ENCODE assay signal across 8 mouse cellular contexts in the genomic region with DNA sequence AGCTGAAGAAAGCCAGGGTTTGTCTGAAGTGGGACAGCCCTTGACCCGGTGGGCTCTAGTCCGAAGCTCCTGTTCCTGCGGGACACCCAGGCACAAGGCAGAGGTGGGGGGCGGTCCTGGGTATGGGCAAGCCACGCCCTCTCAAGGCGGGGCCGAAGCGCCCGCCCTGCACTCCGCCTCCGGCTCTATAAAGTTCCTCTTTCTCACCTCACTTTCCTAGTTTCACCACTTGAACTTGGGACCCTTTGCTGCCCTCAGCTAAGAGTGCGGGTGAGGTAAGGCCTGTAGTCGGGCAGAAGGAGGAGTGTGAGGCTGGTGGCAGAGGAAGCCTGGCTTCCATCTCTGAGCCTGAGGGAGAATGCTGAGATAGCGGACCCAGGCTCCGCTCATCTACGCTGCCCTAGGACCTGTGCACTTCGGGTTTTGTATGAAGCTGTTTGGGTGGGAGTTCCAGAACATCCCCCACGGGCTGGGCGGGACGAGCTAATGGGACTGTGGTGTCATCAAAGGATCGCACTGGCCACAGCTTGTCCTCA. TPM values are rescaled to one million over a fixed set of nuclear protein-coding genes. Genes with fewer than 3 reads are reported as not detected.
DNase-seq lines count a peak whose midpoint lies in the region; ATAC-seq and TF ChIP-seq lines count a peak whose summit lies in the region.

Gene Irf4, plus strand, starts transcription at position 206 of the 536 bp plus-strand sequence.

- H3K4me2 ChIP-seq in forebrain, postnatal 0 days (ENCODE audit: low read depth): peak within 1 kb of the TSS; percentile 71
- H3K4me2 ChIP-seq in hindbrain, embryonic 13.5 days: peak within 1 kb of the TSS; percentile 66
- peak within 1 kb of the TSS; percentile 57 for H3K4me2 ChIP-seq in midbrain, embryonic 15.5 days
- H3K4me2 ChIP-seq in stomach, embryonic 15.5 days: peak within 1 kb of the TSS; percentile 83

- no peak within 1 kb of the TSS for H3K9ac ChIP-seq in forebrain, postnatal 0 days
- H3K9ac ChIP-seq in hindbrain, embryonic 13.5 days: no peak within 1 kb of the TSS
- no peak within 1 kb of the TSS for H3K9ac ChIP-seq in midbrain, embryonic 15.5 days
- no peak within 1 kb of the TSS for H3K9ac ChIP-seq in stomach, embryonic 15.5 days

- peak; percentile 55 for ATAC-seq in forebrain, postnatal 0 days
- peak; percentile 68 for ATAC-seq in hindbrain, embryonic 13.5 days (ENCODE audit: low FRiP score)
- ATAC-seq in midbrain, embryonic 15.5 days (replicated peaks): peak; percentile 70
- peak; percentile 84 for ATAC-seq in stomach, embryonic 15.5 days (ENCODE audit: insufficient read depth, low FRiP score, low read depth)

- no peaks in the 10 kb centered on the region for H3K9me3 ChIP-seq in forebrain, postnatal 0 days (ENCODE audit: low read length)
- H3K9me3 ChIP-seq in hindbrain, embryonic 13.5 days: no peaks in the 10 kb centered on the region
- H3K9me3 ChIP-seq in midbrain, embryonic 15.5 days: no peaks in the 10 kb centered on the region
- H3K9me3 ChIP-seq in stomach, embryonic 15.5 days: no peaks in the 10 kb centered on the region

- H3K4me3 ChIP-seq in forebrain, postnatal 0 days (ENCODE audit: low read depth, low read length): peak within 1 kb of the TSS; percentile 37
- peak within 1 kb of the TSS; percentile 38 for H3K4me3 ChIP-seq in hindbrain, embryonic 13.5 days
- peak within 1 kb of the TSS; percentile 35 for H3K4me3 ChIP-seq in midbrain, embryonic 15.5 days
- peak within 1 kb of the TSS; percentile 42 for H3K4me3 ChIP-seq in stomach, embryonic 15.5 days (replicated peaks)

- H3K27ac ChIP-seq in forebrain, postnatal 0 days (ENCODE audit: low read depth, low read length): no peak within 1 kb of the TSS
- no peak within 1 kb of the TSS for H3K27ac ChIP-seq in hindbrain, embryonic 13.5 days
- H3K27ac ChIP-seq in midbrain, embryonic 15.5 days: no peak within 1 kb of the TSS
- no peak within 1 kb of the TSS for H3K27ac ChIP-seq in stomach, embryonic 15.5 days

- 2% methylated on average over 21 of the region's 21 CpGs for WGBS in forebrain, postnatal 0 days
- WGBS in hindbrain, embryonic 13.5 days: under 1% methylated on average over 21 of the region's 21 CpGs
- under 1% methylated on average over 21 of the region's 21 CpGs for WGBS in midbrain, embryonic 15.5 days
- 2% methylated on average over 21 of the region's 21 CpGs for WGBS in stomach, embryonic 15.5 days

- peaks cover 10% of the 10 kb centered on the region; the same call in 1 of the 2 replicates for H3K4me1 ChIP-seq in forebrain, postnatal 0 days (ENCODE audit: insufficient read depth)
- H3K4me1 ChIP-seq in hindbrain, embryonic 13.5 days (replicated peaks): peaks cover 24% of the 10 kb centered on the region
- H3K4me1 ChIP-seq in midbrain, embryonic 15.5 days: peaks cover 21% of the 10 kb centered on the region
- peaks cover 19% of the 10 kb centered on the region for H3K4me1 ChIP-seq in stomach, embryonic 15.5 days

- peak; percentile 92 to 93 for DNase-seq in B cell, adult 2 months
- peak; percentile 77 for DNase-seq in adrenal gland, postnatal 10 days
- no peak for DNase-seq in forebrain, postnatal 0 days
- peak; percentile 54 for DNase-seq in liver
- no peak for DNase-seq in cerebellum, postnatal 36 days

- H3K27me3 ChIP-seq in forebrain, postnatal 0 days (ENCODE audit: insufficient read depth, low read length): peaks cover 53% of the 10 kb centered on the region
- peaks cover 74% of the 10 kb centered on the region for H3K27me3 ChIP-seq in hindbrain, embryonic 13.5 days
- peaks cover 47% of the 10 kb centered on the region for H3K27me3 ChIP-seq in midbrain, embryonic 15.5 days (replicated peaks)
- H3K27me3 ChIP-seq in stomach, embryonic 15.5 days (replicated peaks): peaks cover 39% of the 10 kb centered on the region

- TF ChIP-seq CTCF in forebrain, postnatal 0 days (IDR thresholded peaks at IDR 0.05; ENCODE audit: low read depth): no peak

- H3K36me3 ChIP-seq in forebrain, postnatal 0 days (ENCODE audit: insufficient read depth): no peaks in the 10 kb centered on the region
- H3K36me3 ChIP-seq in hindbrain, embryonic 13.5 days: no peaks in the 10 kb centered on the region
- H3K36me3 ChIP-seq in midbrain, embryonic 15.5 days (replicated peaks): no peaks in the 10 kb centered on the region
- no peaks in the 10 kb centered on the region for H3K36me3 ChIP-seq in stomach, embryonic 15.5 days

RNA-seq across cellular contexts. Expression of gene Irf4, which starts in this region (rescaled TPM):
- 10 to 100 TPM in 1 of 2 experiments, 1 to 10 TPM in 1; 4.4 to 41.3 TPM for total RNA-seq in adrenal gland, postnatal 10 days (2021)
- 0.15 and 0.38 TPM in 2 replicates for total RNA-seq in forebrain, postnatal 0 days (2014; rRNA removed)
- polyA plus RNA-seq in forebrain, postnatal 0 days (2015; fragmentation: Nextera tagmentation; extraction: Ambion mirVana): 0.02 and 0.04 TPM in 2 replicates
- polyA plus RNA-seq in hindbrain, embryonic 13.5 days (2015; fragmentation: Nextera tagmentation; extraction: Ambion mirVana): 0.12 and 0.21 TPM in 2 replicates
- polyA plus RNA-seq in midbrain, embryonic 15.5 days (2015; fragmentation: Nextera tagmentation; extraction: Ambion mirVana): 0.08 and 0.17 TPM in 2 replicates
- polyA plus RNA-seq in stomach, embryonic 15.5 days (2015; fragmentation: Nextera tagmentation; extraction: Ambion mirVana): 0.06 and 0.09 TPM in 2 replicates

Comparison
In these comparisons a context has a peak if more than half of its experiments do, and no peak if none do; other contexts are left out.
1. Peak in ATAC-seq, H3K4me3 ChIP-seq and H3K4me2 ChIP-seq in forebrain, postnatal 0 days; RNA of the gene not detected or under 1 TPM.
2. Peak in ATAC-seq, H3K4me3 ChIP-seq and H3K4me2 ChIP-seq in hindbrain, embryonic 13.5 days; RNA of the gene not detected or under 1 TPM.
3. Peak in ATAC-seq, H3K4me3 ChIP-seq and H3K4me2 ChIP-seq in midbrain, embryonic 15.5 days; RNA of the gene not detected or under 1 TPM.
4. Peak in ATAC-seq, H3K4me3 ChIP-seq and H3K4me2 ChIP-seq in stomach, embryonic 15.5 days; RNA of the gene not detected or under 1 TPM.
5. DNase-seq: peak in B cell, adult 2 months (2 of 2), adrenal gland, postnatal 10 days (single experiment) and liver (single experiment); none in forebrain, postnatal 0 days (single experiment) and cerebellum, postnatal 36 days (0 of 2).
6. Peak in every context shown above with its lines, with median percentiles within 50 percentile points of each other: ATAC-seq, H3K4me2 ChIP-seq and H3K4me3 ChIP-seq.